Mouse (Mus musculus) limb, embryonic 12.5 days (tissue): ENCODE results near the gene Icos. TPM values are rescaled to one million over a fixed set of nuclear protein-coding genes. Genes with fewer than 3 reads are reported as not detected.

Source experiments
- ATAC-seq: fragments of 200-750 bp; cut with Nextera tagmentation; 2 replicates; pipeline ENCODE4 v1.8.0; 2017; ENCODE audit warnings: low read depth, moderate TSS enrichment; ENCODE audit not compliant: insufficient number of reproducible peaks, insufficient read depth, low FRiP score, low TSS enrichment
- H3K27ac ChIP-seq: fragments of 300-500 bp; sonication (generic); 2 replicates; pipeline ENCODE4 v1.5.1; 2016; ENCODE audit warnings: mild to moderate bottlenecking, moderate library complexity
- H3K27me3 ChIP-seq: fragments of 300-500 bp; sonication (generic); 2 replicates; pipeline ENCODE4 v1.6.1; 2016; ENCODE audit warnings: mild to moderate bottlenecking, moderate library complexity
- H3K36me3 ChIP-seq: fragments of 300-500 bp; sonication (generic); 2 replicates; pipeline ENCODE4 v1.6.1; 2016; ENCODE audit warnings: mild to moderate bottlenecking, moderate library complexity
- H3K4me1 ChIP-seq: fragments of 300-500 bp; sonication (generic); replicated peaks from 2 replicates; pipeline ENCODE4 v1.6.1; 2016
- H3K4me2 ChIP-seq: fragments of 300-500 bp; sonication (generic); 2 replicates; pipeline ENCODE4 v1.6.1; 2016; ENCODE audit warnings: mild to moderate bottlenecking, moderate library complexity
- H3K4me3 ChIP-seq: fragments of 300-500 bp; sonication (generic); replicated peaks from 2 replicates; pipeline ENCODE4 v1.5.1; 2016; ENCODE audit warnings: mild to moderate bottlenecking
- H3K9ac ChIP-seq: fragments of 300-500 bp; sonication (generic); replicated peaks from 2 replicates; pipeline ENCODE4 v1.6.1; 2016; ENCODE audit warnings: mild to moderate bottlenecking, moderate library complexity
- H3K9me3 ChIP-seq: fragments of 300-500 bp; sonication (generic); 2 replicates; pipeline ENCODE4 v1.6.1; 2016; ENCODE audit warnings: mild to moderate bottlenecking, moderate library complexity
- WGBS: fragments of 180-500 bp; shearing (Covaris S2); methylation state at CpG from one replicate; pipeline ENCODE4 v1.1.7; 2016; 5-methylcytosine and 5-hydroxymethylcytosine counted together
- polyA plus RNA-seq: library from polyadenylated mRNA; unstranded; fragments of >200 nt; fragmentation: Nextera tagmentation; extraction: Ambion mirVana; gene quantifications from 2 replicates; pipeline ENCODE4 v1.2.1, GENCODE M21; 2016

The Icos gene
- polyA plus RNA-seq, 1 experiment from 2014 or later, result 0.23 TPM

- no peak overlapping the region for H3K4me2 ChIP-seq
- H3K36me3 ChIP-seq, result no peaks in the 10 kb centered on the region
- no peak for ATAC-seq
Observed at GRCm38 (mm10) chr1:60945633-60946401, 31.9 kb upstream of the Icos start.

DNA sequence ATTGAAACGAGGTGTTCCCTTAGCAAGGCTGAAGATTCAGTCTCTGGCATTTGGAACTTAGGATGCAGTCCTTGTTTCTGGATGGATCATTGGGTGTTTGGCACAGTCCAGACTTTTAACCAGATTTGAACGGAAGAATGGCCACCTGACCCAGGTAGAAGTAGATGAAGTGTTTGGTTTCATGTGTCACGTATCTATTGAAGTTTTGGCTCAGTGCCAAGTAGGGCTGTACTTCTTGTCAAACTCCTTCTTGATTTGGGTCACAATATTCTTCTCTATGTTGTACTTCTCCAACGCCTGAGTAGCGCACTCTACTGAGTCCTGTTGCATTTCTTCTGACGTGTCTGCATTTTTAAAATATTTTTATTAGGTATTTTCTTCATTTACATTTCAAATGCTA lies 29.6 kb upstream of the Icos start:
- Histone ChIP-seq H3K9me3 (no peaks in the 10 kb centered on the region), H3K27ac (no peak overlapping the region), H3K4me2 (no peak overlapping the region), H3K27me3 (no peaks in the 10 kb centered on the region), H3K4me3 (no peak overlapping the region), H3K4me1 (peaks cover 9% of the 10 kb centered on the region; the same call in 1 of the 2 replicates), H3K9ac (no peak overlapping the region), H3K36me3 (no peaks in the 10 kb centered on the region)
- no peak for ATAC-seq
- 82% methylated on average over 6 of the region's 6 CpGs for WGBS

More at GRCm38 (mm10) chr1:60945633-60946401, 31.9 kb upstream of the Icos start:
- no peak overlapping the region for H3K27ac ChIP-seq
- H3K4me1 ChIP-seq, result no peaks in the 10 kb centered on the region
- no peaks in the 10 kb centered on the region for H3K27me3 ChIP-seq
- 84% methylated on average over 8 of the region's 8 CpGs for WGBS
- no peak overlapping the region for H3K4me3 ChIP-seq
- H3K9ac ChIP-seq, result no peak overlapping the region
- no peaks in the 10 kb centered on the region for H3K9me3 ChIP-seq

GRCm38 (mm10) chr1:60952958-60953357 lies 24.8 kb upstream of the Icos start:
- Histone ChIP-seq H3K4me1 (peaks cover 9% of the 10 kb centered on the region; the same call in 1 of the 2 replicates), H3K27me3 (no peaks in the 10 kb centered on the region), H3K4me2 (no peak overlapping the region), H3K27ac (no peak overlapping the region), H3K9ac (no peak overlapping the region), H3K4me3 (no peak overlapping the region), H3K9me3 (no peaks in the 10 kb centered on the region), H3K36me3 (no peaks in the 10 kb centered on the region)
- 79% methylated on average over 7 of the region's 7 CpGs for WGBS
- ATAC-seq, result no peak

DNA sequence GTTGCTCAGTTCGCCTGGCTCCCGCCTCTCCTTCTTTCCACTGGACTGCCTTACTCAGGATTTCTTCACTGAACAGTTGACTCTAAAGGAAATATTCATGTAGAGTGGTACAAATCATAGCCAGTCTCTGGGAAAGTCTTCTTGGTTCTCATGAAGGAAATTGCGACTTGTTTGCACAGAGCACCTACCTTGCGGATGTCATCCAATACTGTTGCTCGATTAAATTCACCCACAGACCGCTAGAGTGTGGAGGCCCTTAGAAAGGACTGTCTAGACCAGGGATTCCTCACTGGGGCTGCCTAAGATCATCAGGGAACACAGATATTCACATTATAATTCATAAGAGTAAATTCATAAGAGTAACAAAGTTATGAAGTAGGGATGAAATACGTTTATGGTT lies 24.0 kb upstream of the Icos start:
- ATAC-seq, result no peak
- H3K4me1 ChIP-seq, result peaks cover 9% of the 10 kb centered on the region; the same call in 1 of the 2 replicates
- 90% methylated on average over 7 of the region's 7 CpGs for WGBS
- H3K27ac ChIP-seq, result no peak overlapping the region
- H3K4me2 ChIP-seq, result no peak overlapping the region
- H3K9ac ChIP-seq, result no peak overlapping the region
- H3K36me3 ChIP-seq, result no peaks in the 10 kb centered on the region
- no peaks in the 10 kb centered on the region for H3K9me3 ChIP-seq
- H3K27me3 ChIP-seq, result no peaks in the 10 kb centered on the region
- H3K4me3 ChIP-seq, result no peak overlapping the region

GRCm38 (mm10) chr1:60954759-60955158 lies 23.0 kb upstream of the Icos start:
- no peak overlapping the region for H3K9ac ChIP-seq

GRCm38 (mm10) chr1:60955186-60955585 lies 22.5 kb upstream of the Icos start:
- 95% methylated on average over 3 of the region's 3 CpGs for WGBS
- Histone ChIP-seq H3K9me3 (no peaks in the 10 kb centered on the region), H3K27me3 (no peaks in the 10 kb centered on the region), H3K9ac (no peak overlapping the region), H3K36me3 (no peaks in the 10 kb centered on the region), H3K4me1 (peaks cover 9% of the 10 kb centered on the region; the same call in 1 of the 2 replicates), H3K27ac (no peak overlapping the region), H3K4me2 (no peak overlapping the region), H3K4me3 (no peak overlapping the region)
- ATAC-seq, result no peak

More at GRCm38 (mm10) chr1:60954759-60955158, 23.0 kb upstream of the Icos start:
- H3K9me3 ChIP-seq, result no peaks in the 10 kb centered on the region
- 68% methylated on average over 2 of the region's 2 CpGs for WGBS
- H3K27ac ChIP-seq, result no peak overlapping the region
- no peak overlapping the region for H3K4me2 ChIP-seq
- no peak overlapping the region for H3K4me3 ChIP-seq
- H3K4me1 ChIP-seq, result peaks cover 9% of the 10 kb centered on the region; the same call in 1 of the 2 replicates
- no peaks in the 10 kb centered on the region for H3K27me3 ChIP-seq
- no peaks in the 10 kb centered on the region for H3K36me3 ChIP-seq
- ATAC-seq, result no peak

DNA sequence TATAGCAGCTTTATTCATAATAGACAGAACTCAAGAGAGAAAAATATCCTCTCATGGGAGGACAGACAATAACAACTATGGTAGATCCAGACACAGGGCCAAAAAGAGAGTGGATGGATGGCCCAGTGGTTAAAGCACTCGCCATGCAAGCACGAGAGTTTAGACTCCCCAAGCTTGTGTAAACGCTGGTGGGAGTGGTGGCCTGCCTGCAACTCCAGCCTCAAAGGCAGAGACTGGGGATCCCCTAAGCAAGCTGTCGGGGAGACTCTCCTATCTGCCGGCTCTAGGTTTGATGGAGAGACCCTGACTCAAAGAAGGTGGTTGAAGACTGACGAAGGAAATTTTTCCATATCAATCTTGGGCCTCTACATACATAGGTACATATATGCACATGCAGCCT lies 21.5 kb upstream of the Icos start:
- no peak for ATAC-seq
- no peak overlapping the region for H3K4me2 ChIP-seq
- no peak overlapping the region for H3K9ac ChIP-seq

GRCm38 (mm10) chr1:60958287-60958686 lies 19.4 kb upstream of the Icos start:
- H3K4me2 ChIP-seq, result no peak overlapping the region
- no peaks in the 10 kb centered on the region for H3K4me1 ChIP-seq
- no peaks in the 10 kb centered on the region for H3K36me3 ChIP-seq
- no peak for ATAC-seq
- H3K27me3 ChIP-seq, result no peaks in the 10 kb centered on the region
- H3K9me3 ChIP-seq, result no peaks in the 10 kb centered on the region
- no peak overlapping the region for H3K4me3 ChIP-seq
- 84% methylated on average over 1 of the region's 1 CpGs for WGBS
- H3K9ac ChIP-seq, result no peak overlapping the region
- no peak overlapping the region for H3K27ac ChIP-seq

More for the DNA sequence above, 21.5 kb upstream of the Icos start:
- Histone ChIP-seq H3K27me3 (no peaks in the 10 kb centered on the region), H3K9me3 (no peaks in the 10 kb centered on the region), H3K36me3 (no peaks in the 10 kb centered on the region), H3K4me3 (no peak overlapping the region), H3K4me1 (peaks cover 9% of the 10 kb centered on the region; the same call in 1 of the 2 replicates), H3K27ac (no peak overlapping the region)
- WGBS, result 86% methylated on average over 6 of the region's 6 CpGs

- WGBS, result 83% methylated on average over 4 of the region's 4 CpGs
- no peaks in the 10 kb centered on the region for H3K27me3 ChIP-seq
- no peaks in the 10 kb centered on the region for H3K36me3 ChIP-seq
- no peak overlapping the region for H3K27ac ChIP-seq
- H3K9ac ChIP-seq, result no peak overlapping the region
- no peak overlapping the region for H3K4me2 ChIP-seq
- no peak overlapping the region for H3K4me3 ChIP-seq
- no peaks in the 10 kb centered on the region for H3K4me1 ChIP-seq
- no peaks in the 10 kb centered on the region for H3K9me3 ChIP-seq
- no peak for ATAC-seq
Observed at GRCm38 (mm10) chr1:60959246-60959645, 18.5 kb upstream of the Icos start.

DNA sequence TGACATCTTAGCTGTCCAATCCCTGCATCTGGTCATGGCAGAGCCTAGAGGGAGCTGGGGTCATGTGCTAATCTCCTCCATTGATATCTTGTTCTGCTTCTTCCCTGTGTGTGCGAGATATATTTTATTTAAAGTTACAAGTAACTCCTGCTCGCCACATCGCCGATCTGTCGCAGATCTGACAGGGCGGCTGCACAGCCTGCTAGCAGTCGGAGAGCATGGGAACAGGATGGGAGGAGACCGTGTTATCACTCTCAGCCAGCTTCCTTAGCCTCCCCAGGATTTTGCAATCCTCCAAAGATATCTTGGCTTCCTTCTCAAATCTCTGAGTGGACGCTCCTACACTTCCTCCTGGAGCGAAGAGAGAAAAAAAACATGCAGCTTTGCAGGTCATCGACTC lies 17.3 kb upstream of the Icos start:
- Histone ChIP-seq H3K36me3 (no peaks in the 10 kb centered on the region), H3K27ac (no peak overlapping the region), H3K4me1 (no peaks in the 10 kb centered on the region), H3K9me3 (no peaks in the 10 kb centered on the region), H3K4me3 (no peak overlapping the region), H3K27me3 (no peaks in the 10 kb centered on the region), H3K9ac (no peak overlapping the region), H3K4me2 (no peak overlapping the region)
- ATAC-seq, result no peak
- 81% methylated on average over 11 of the region's 11 CpGs for WGBS

DNA sequence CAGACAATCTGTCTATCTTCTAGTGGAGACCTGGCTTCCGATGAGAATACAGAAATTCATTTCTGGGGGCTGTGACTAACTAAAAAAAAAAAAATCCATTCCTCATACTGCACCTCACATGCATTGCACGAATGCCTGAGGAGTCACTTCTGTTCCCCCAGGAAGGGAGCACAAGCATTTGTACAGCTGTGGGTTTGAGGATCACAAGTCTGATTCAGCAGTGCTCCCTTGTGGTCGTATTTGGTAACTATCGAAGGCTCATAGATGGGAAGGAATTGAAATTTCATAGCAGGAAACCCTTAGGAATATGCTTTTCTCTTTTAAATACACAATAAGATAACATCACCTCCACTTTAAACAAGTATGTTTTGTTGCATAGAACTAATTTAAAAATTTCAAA lies 16.6 kb upstream of the Icos start:
- Histone ChIP-seq H3K4me3 (no peak overlapping the region), H3K36me3 (no peaks in the 10 kb centered on the region), H3K9me3 (no peaks in the 10 kb centered on the region), H3K27me3 (no peaks in the 10 kb centered on the region), H3K4me1 (no peaks in the 10 kb centered on the region), H3K4me2 (no peak overlapping the region), H3K9ac (no peak overlapping the region), H3K27ac (no peak overlapping the region)
- 30% methylated on average over 4 of the region's 4 CpGs for WGBS
- ATAC-seq, result no peak

GRCm38 (mm10) chr1:60962095-60962494 lies 15.6 kb upstream of the Icos start:
- H3K4me1 ChIP-seq, result no peaks in the 10 kb centered on the region
- no peak for ATAC-seq
- H3K9me3 ChIP-seq, result no peaks in the 10 kb centered on the region
- 86% methylated on average over 4 of the region's 4 CpGs for WGBS
- no peaks in the 10 kb centered on the region for H3K27me3 ChIP-seq
- no peak overlapping the region for H3K9ac ChIP-seq
- H3K4me2 ChIP-seq, result no peak overlapping the region
- H3K36me3 ChIP-seq, result no peaks in the 10 kb centered on the region
- no peak overlapping the region for H3K27ac ChIP-seq
- no peak overlapping the region for H3K4me3 ChIP-seq
